In genomic region chr11:97072533-97072932, GRCm38 (mm10) we compare ENCODE assay signal across 9 mouse cellular contexts. TPM values are rescaled to one million over a fixed set of nuclear protein-coding genes. Genes with fewer than 3 reads are reported as not detected.
DNase-seq lines count a peak whose midpoint lies in the region; ATAC-seq and TF ChIP-seq lines count a peak whose summit lies in the region.
"Had no signal": no experiment of that assay in that cellular context is flagged by ENCODE, and none has a peak within 500 bp of the region (broad histone marks: within the 10 kb centered on the region; RNA-seq: fewer than 3 reads in every experiment).

No protein-coding gene starts in this region.

- TF ChIP-seq CTCF in forebrain, postnatal 0 days (IDR thresholded peaks at IDR 0.05; ENCODE audit: low read depth), result peak; percentile 92
- peak; percentile 65 for TF ChIP-seq CTCF in liver, embryonic 14.5 days (IDR thresholded peaks at IDR 0.05; ENCODE audit: low read depth)

- no peaks in the 10 kb centered on the region for H3K9me3 ChIP-seq in forebrain, postnatal 0 days (ENCODE audit: low read length)
- H3K9me3 ChIP-seq in forebrain, embryonic 12.5 days, result no peaks in the 10 kb centered on the region
- no peaks in the 10 kb centered on the region for H3K9me3 ChIP-seq in hindbrain, embryonic 15.5 days
- H3K9me3 ChIP-seq in liver, embryonic 14.5 days (ENCODE audit: control insufficient read depth, low read length), result no peaks in the 10 kb centered on the region

- 28% methylated on average over 3 of the region's 3 CpGs for WGBS in forebrain, postnatal 0 days
- WGBS in forebrain, embryonic 12.5 days, result 36% methylated on average over 3 of the region's 3 CpGs
- 29% methylated on average over 3 of the region's 3 CpGs for WGBS in hindbrain, embryonic 15.5 days
- WGBS in liver, embryonic 14.5 days (ENCODE audit: insufficient replicate concordance), result 23% methylated on average over 3 of the region's 3 CpGs

- no peak for TF ChIP-seq EP300 in liver, embryonic 14.5 days (IDR thresholded peaks at IDR 0.05; ENCODE audit: low read depth)

- H3K9ac ChIP-seq in forebrain, postnatal 0 days, result no peak overlapping the region
- H3K9ac ChIP-seq in forebrain, embryonic 12.5 days, result no peak overlapping the region
- H3K9ac ChIP-seq in hindbrain, embryonic 15.5 days, result no peak overlapping the region
- no peak overlapping the region for H3K9ac ChIP-seq in liver, embryonic 14.5 days (replicated peaks)

- H3K36me3 ChIP-seq in forebrain, postnatal 0 days (ENCODE audit: insufficient read depth), result peaks cover 6% of the 10 kb centered on the region; the same call in 1 of the 2 replicates
- H3K36me3 ChIP-seq in forebrain, embryonic 12.5 days (replicated peaks), result peaks cover 10% of the 10 kb centered on the region
- H3K36me3 ChIP-seq in hindbrain, embryonic 15.5 days, result 0 out of 2 replicates have a peak, but pooled peaks cover 4% of the 10 kb centered on the region
- no peaks in the 10 kb centered on the region for H3K36me3 ChIP-seq in liver, embryonic 14.5 days (replicated peaks; ENCODE audit: control insufficient read depth, insufficient read depth, low read depth)

- H3K4me3 ChIP-seq in forebrain, postnatal 0 days (ENCODE audit: low read depth, low read length), result no peak overlapping the region
- H3K4me3 ChIP-seq in forebrain, embryonic 12.5 days (replicated peaks), result no peak overlapping the region
- H3K4me3 ChIP-seq in hindbrain, embryonic 15.5 days, result no peak overlapping the region
- H3K4me3 ChIP-seq in liver, embryonic 14.5 days (ENCODE audit: insufficient read depth in 1 of 2, low read depth in 2 of 2, low read length in 2 of 2), result no peak overlapping the region

- H3K27me3 ChIP-seq in forebrain, postnatal 0 days (ENCODE audit: insufficient read depth, low read length), result no peaks in the 10 kb centered on the region
- H3K27me3 ChIP-seq in forebrain, embryonic 12.5 days, result no peaks in the 10 kb centered on the region
- H3K27me3 ChIP-seq in hindbrain, embryonic 15.5 days, result no peaks in the 10 kb centered on the region
- H3K27me3 ChIP-seq in liver, embryonic 14.5 days (ENCODE audit: control insufficient read depth, insufficient read depth, low read length), result no peaks in the 10 kb centered on the region

- H3K4me2 ChIP-seq in forebrain, postnatal 0 days (ENCODE audit: low read depth), result no peak overlapping the region
- no peak overlapping the region for H3K4me2 ChIP-seq in forebrain, embryonic 12.5 days
- no peak overlapping the region for H3K4me2 ChIP-seq in hindbrain, embryonic 15.5 days
- H3K4me2 ChIP-seq in liver, embryonic 14.5 days (ENCODE audit: low read depth), result no peak overlapping the region

- no peak overlapping the region for H3K27ac ChIP-seq in forebrain, postnatal 0 days (ENCODE audit: low read depth, low read length)
- no peak overlapping the region for H3K27ac ChIP-seq in forebrain, embryonic 12.5 days
- no peak overlapping the region for H3K27ac ChIP-seq in hindbrain, embryonic 15.5 days (replicated peaks)
- H3K27ac ChIP-seq in liver, embryonic 14.5 days, result no peak overlapping the region

- no peaks in the 10 kb centered on the region for H3K4me1 ChIP-seq in forebrain, postnatal 0 days (ENCODE audit: insufficient read depth)
- H3K4me1 ChIP-seq in forebrain, embryonic 12.5 days, result no peaks in the 10 kb centered on the region
- H3K4me1 ChIP-seq in hindbrain, embryonic 15.5 days (replicated peaks), result no peaks in the 10 kb centered on the region
- H3K4me1 ChIP-seq in liver, embryonic 14.5 days (replicated peaks; ENCODE audit: control insufficient read depth in 2 of 2, insufficient read depth in 2 of 2, low read length in 1 of 2), result no peaks in the 10 kb centered on the region

- peak; percentile 76 for ATAC-seq in forebrain, postnatal 0 days
- ATAC-seq in forebrain, embryonic 12.5 days (ENCODE audit: low FRiP score), result no peak
- ATAC-seq in hindbrain, embryonic 15.5 days (ENCODE audit: low FRiP score, low read depth), result peak; percentile 51; the same call in 1 of the 2 replicates
- ATAC-seq in liver, embryonic 14.5 days (ENCODE audit: insufficient read depth), result no peak
- peak; percentile 48; the same call in 1 of the 2 replicates for ATAC-seq in neutrophil, adult 5-6 weeks (ENCODE audit: extremely low read depth, insufficient number of reproducible peaks, low FRiP score, poor library complexity, severe bottlenecking)
- no peak for ATAC-seq in granulocyte monocyte progenitor cell, adult 5-6 weeks (replicated peaks; ENCODE audit: poor library complexity, severe bottlenecking)

- peak; percentile 89 for DNase-seq in forebrain, postnatal 0 days
- peak; percentile 60 for DNase-seq in CD4-positive helper T cell, adult 2 months (ENCODE audit: low read depth, low spot score)
- peak; percentile 47 for DNase-seq in c-Kit-positive CD71-positive TER-119-positive erythroid progenitor cells, embryonic 14.5 days (ENCODE audit: low spot score)
- DNase-seq in liver, embryonic 14.5 days (ENCODE audit: low read depth in 3 of 3, low spot score in 3 of 3), result no peak

RNA-seq across cellular contexts. Expression of gene Osbpl7, which starts 22.1 kb away (rescaled TPM):
- 10.9 and 13.1 TPM in 2 replicates for total RNA-seq in forebrain, postnatal 0 days (2014; rRNA removed)
- polyA plus RNA-seq in forebrain, postnatal 0 days (2015; fragmentation: Nextera tagmentation; extraction: Ambion mirVana), result 7.4 and 8.3 TPM in 2 replicates
- polyA plus RNA-seq in forebrain, embryonic 12.5 days (2016; fragmentation: Nextera tagmentation; extraction: Ambion mirVana), result 8.2 and 8.7 TPM in 2 replicates
- polyA plus RNA-seq in hindbrain, embryonic 15.5 days (2015; fragmentation: Nextera tagmentation; extraction: Ambion mirVana), result 12.1 and 12.2 TPM in 2 replicates
- 2.0 and 2.5 TPM in 2 replicates for polyA plus RNA-seq in liver, embryonic 14.5 days (2012; rRNA removed)
- polyA plus RNA-seq in liver, embryonic 14.5 days (2014; fragmentation: Nextera tagmentation; extraction: Ambion mirVana), result 1.2 and 1.7 TPM in 2 replicates
- 20.9 and 22.7 TPM in 2 replicates for total RNA-seq in neutrophil, adult 5-6 weeks (2017)
- 24.4 and 29.4 TPM in 2 replicates for total RNA-seq in granulocyte monocyte progenitor cell, adult 5-6 weeks (2014; fragmentation: Nextera tagmentation)
- 7.9 and 8.5 TPM in 2 replicates for total RNA-seq in granulocyte monocyte progenitor cell, adult 5-6 weeks (2017)

RNA-seq across cellular contexts. Expression of gene Mrpl10, which starts 31.2 kb away (rescaled TPM):
- 41.6 and 55.5 TPM in 2 replicates for total RNA-seq in forebrain, postnatal 0 days (2014; rRNA removed)
- 47.0 and 62.0 TPM in 2 replicates for polyA plus RNA-seq in forebrain, postnatal 0 days (2015; fragmentation: Nextera tagmentation; extraction: Ambion mirVana)
- 64.0 and 65.8 TPM in 2 replicates for polyA plus RNA-seq in forebrain, embryonic 12.5 days (2016; fragmentation: Nextera tagmentation; extraction: Ambion mirVana)
- polyA plus RNA-seq in hindbrain, embryonic 15.5 days (2015; fragmentation: Nextera tagmentation; extraction: Ambion mirVana), result 62.2 and 63.9 TPM in 2 replicates
- 29.1 and 30.3 TPM in 2 replicates for polyA plus RNA-seq in liver, embryonic 14.5 days (2012; rRNA removed)
- polyA plus RNA-seq in liver, embryonic 14.5 days (2014; fragmentation: Nextera tagmentation; extraction: Ambion mirVana), result 34.9 and 36.2 TPM in 2 replicates
- total RNA-seq in neutrophil, adult 5-6 weeks (2017), result 15.9 and 23.8 TPM in 2 replicates
- 44.6 and 51.7 TPM in 2 replicates for total RNA-seq in granulocyte monocyte progenitor cell, adult 5-6 weeks (2014; fragmentation: Nextera tagmentation)
- 22.9 and 23.2 TPM in 2 replicates for total RNA-seq in granulocyte monocyte progenitor cell, adult 5-6 weeks (2017)

RNA-seq across cellular contexts. Expression of gene Lrrc46, which starts 31.3 kb away (rescaled TPM):
- 1.0 and 1.6 TPM in 2 replicates for total RNA-seq in forebrain, postnatal 0 days (2014; rRNA removed)
- polyA plus RNA-seq in forebrain, postnatal 0 days (2015; fragmentation: Nextera tagmentation; extraction: Ambion mirVana), result 4.9 and 5.8 TPM in 2 replicates
- polyA plus RNA-seq in forebrain, embryonic 12.5 days (2016; fragmentation: Nextera tagmentation; extraction: Ambion mirVana), result 2.3 and 3.2 TPM in 2 replicates
- 3.3 and 3.6 TPM in 2 replicates for polyA plus RNA-seq in hindbrain, embryonic 15.5 days (2015; fragmentation: Nextera tagmentation; extraction: Ambion mirVana)
- polyA plus RNA-seq in liver, embryonic 14.5 days (2012; rRNA removed), result 0.20 and 0.29 TPM in 2 replicates
- polyA plus RNA-seq in liver, embryonic 14.5 days (2014; fragmentation: Nextera tagmentation; extraction: Ambion mirVana), result 0.28 and 0.38 TPM in 2 replicates
- 0.47 TPM in 1 of 2 replicates, not detected in the other for total RNA-seq in neutrophil, adult 5-6 weeks (2017)
- not detected in 2 replicates for total RNA-seq in granulocyte monocyte progenitor cell, adult 5-6 weeks (2014; fragmentation: Nextera tagmentation)
- total RNA-seq in granulocyte monocyte progenitor cell, adult 5-6 weeks (2017), result 0.10 and 1.1 TPM in 2 replicates

RNA-seq across cellular contexts. Expression of gene Tbx21, which starts 42.6 kb away (rescaled TPM):
- 1.6 and 1.7 TPM in 2 replicates for total RNA-seq in forebrain, postnatal 0 days (2014; rRNA removed)
- 2.2 and 2.9 TPM in 2 replicates for polyA plus RNA-seq in forebrain, postnatal 0 days (2015; fragmentation: Nextera tagmentation; extraction: Ambion mirVana)
- 0.19 and 0.33 TPM in 2 replicates for polyA plus RNA-seq in forebrain, embryonic 12.5 days (2016; fragmentation: Nextera tagmentation; extraction: Ambion mirVana)
- 0.13 TPM in 1 of 2 replicates, not detected in the other for polyA plus RNA-seq in hindbrain, embryonic 15.5 days (2015; fragmentation: Nextera tagmentation; extraction: Ambion mirVana)
- 0.02 and 0.05 TPM in 2 replicates for polyA plus RNA-seq in liver, embryonic 14.5 days (2012; rRNA removed)
- polyA plus RNA-seq in liver, embryonic 14.5 days (2014; fragmentation: Nextera tagmentation; extraction: Ambion mirVana), result not detected in 2 replicates
- total RNA-seq in neutrophil, adult 5-6 weeks (2017), result 1.3 and 1.4 TPM in 2 replicates
- not detected in 2 replicates for total RNA-seq in granulocyte monocyte progenitor cell, adult 5-6 weeks (2014; fragmentation: Nextera tagmentation)
- 0.26 TPM in 1 of 2 replicates, not detected in the other for total RNA-seq in granulocyte monocyte progenitor cell, adult 5-6 weeks (2017)
- total RNA-seq: left cerebral cortex, postnatal 10 days had no signal

RNA-seq across cellular contexts. Expression of gene Scrn2, which starts 42.8 kb away (rescaled TPM):
- total RNA-seq in forebrain, postnatal 0 days (2014; rRNA removed), result 14.8 and 17.9 TPM in 2 replicates
- 10.2 and 11.3 TPM in 2 replicates for polyA plus RNA-seq in forebrain, postnatal 0 days (2015; fragmentation: Nextera tagmentation; extraction: Ambion mirVana)
- polyA plus RNA-seq in forebrain, embryonic 12.5 days (2016; fragmentation: Nextera tagmentation; extraction: Ambion mirVana), result 26.0 and 28.0 TPM in 2 replicates
- polyA plus RNA-seq in hindbrain, embryonic 15.5 days (2015; fragmentation: Nextera tagmentation; extraction: Ambion mirVana), result 14.5 and 15.1 TPM in 2 replicates
- 5.7 and 5.9 TPM in 2 replicates for polyA plus RNA-seq in liver, embryonic 14.5 days (2012; rRNA removed)
- polyA plus RNA-seq in liver, embryonic 14.5 days (2014; fragmentation: Nextera tagmentation; extraction: Ambion mirVana), result 5.8 and 6.3 TPM in 2 replicates
- 3.6 and 10.8 TPM in 2 replicates for total RNA-seq in neutrophil, adult 5-6 weeks (2017)
- 12.2 and 22.1 TPM in 2 replicates for total RNA-seq in granulocyte monocyte progenitor cell, adult 5-6 weeks (2014; fragmentation: Nextera tagmentation)
- 22.0 and 30.0 TPM in 2 replicates for total RNA-seq in granulocyte monocyte progenitor cell, adult 5-6 weeks (2017)

Comparison
In these comparisons a context has a peak if more than half of its experiments do, and no peak if none do; other contexts are left out.
1. ATAC-seq: peak in forebrain, postnatal 0 days (single experiment), hindbrain, embryonic 15.5 days (single experiment) and neutrophil, adult 5-6 weeks (single experiment); none in forebrain, embryonic 12.5 days (single experiment), liver, embryonic 14.5 days (single experiment) and granulocyte monocyte progenitor cell, adult 5-6 weeks (single experiment).
2. DNase-seq: peak in forebrain, postnatal 0 days (single experiment), CD4-positive helper T cell, adult 2 months (single experiment) and c-Kit-positive CD71-positive TER-119-positive erythroid progenitor cells, embryonic 14.5 days (single experiment); none in liver, embryonic 14.5 days (0 of 3).